Mouse (Mus musculus) Patski (cell line): ENCODE results near the gene Art5. TPM values are rescaled to one million over a fixed set of nuclear protein-coding genes. Genes with fewer than 3 reads are reported as not detected.

Experiments
- ATAC-seq: fragments of 100-300 bp; one replicate; pipeline ENCODE4 v1.8.0; 2021
- CTCF ChIA-PET: fragments of 350-600 bp; sonication (Branson Sonifier 250); formaldehyde crosslinking; loops from one replicate; lab custom pipeline; 2022; ENCODE audit warnings: inconsistent platforms; lab: Charles Lee
- POLR2A ChIA-PET: fragments of 350-600 bp; sonication (Branson Sonifier 250); formaldehyde crosslinking; loops from one replicate; lab custom pipeline; 2022; ENCODE audit warnings: antibody characterized with exemption, inconsistent platforms; lab: Charles Lee
- DNase-seq: peaks from one replicate; pipeline ENCODE4 v3.0.0-alpha.2; 2011; ENCODE audit warnings: low read depth, low spot score
- H3K27me3 ChIP-seq: fragments of 371-371 bp; one replicate; pipeline ENCODE4 v1.5.1; 2021
- CTCF ChIP-seq: fragments of 100-300 bp; IDR thresholded peaks from one replicate; pipeline ENCODE4 v1.5.1; 2021
- in situ Hi-C: fragments of 300-500 bp; cut with MboI; formaldehyde crosslinking; loops from 3 replicates; pipeline ENCODE4 v1.11.1; 2018; ENCODE audit warnings: low pct_unique_long_range_greater_than_20kb, mixed read lengths
- polyA plus RNA-seq: library from polyadenylated mRNA; unstranded; gene quantifications from one replicate; pipeline ENCODE4 v1.2.3, GENCODE M21; 2021

Gene Art5
- polyA plus RNA-seq, result not detected

- POLR2A ChIA-PET, result no interaction called here
Observed at GRCm38 (mm10) chr7:102109171-102109570, at the start of gene Art5. Gene Art5 (minus strand): TSS chr7:102109489.

GRCm38 (mm10) chr7:102153691-102154090 is 44.4 kb upstream of the Art5 start:
- no peak for TF ChIP-seq CTCF
- no peaks in the 10 kb centered on the region for H3K27me3 ChIP-seq
- POLR2A ChIA-PET, result no interaction called here
- ATAC-seq (no peak), DNase-seq (no peak)
- in situ Hi-C loops, result no loop called here
- CTCF ChIA-PET, result no interaction called here

More at GRCm38 (mm10) chr7:102109171-102109570, at the start of gene Art5:
- TF ChIP-seq CTCF, result no peak
- CTCF ChIA-PET, result no interaction called here
- H3K27me3 ChIP-seq, result peaks cover 4% of the 10 kb centered on the region
- ATAC-seq (no peak), DNase-seq (no peak)
- in situ Hi-C loops, result no loop called here

- ChIA-PET POLR2A (no interaction called here), CTCF (interaction anchor here (1.3 to 1.4 kb wide), 2 partner anchors 12 to 22 kb away, joined by 4 to 5 read pairs; no protein-coding TSS in a partner anchor)
- ATAC-seq (no peak), DNase-seq (no peak)
- no peak for TF ChIP-seq CTCF
- in situ Hi-C loops, result no loop called here
- H3K27me3 ChIP-seq, result no peaks in the 10 kb centered on the region
Observed at GRCm38 (mm10) chr7:102137898-102138297, 28.6 kb upstream of the Art5 start.

GRCm38 (mm10) chr7:102137464-102137863 is 28.2 kb upstream of the Art5 start:
- CTCF ChIA-PET, result interaction anchor here (1.3 to 1.4 kb wide), 2 partner anchors 12 to 22 kb away, joined by 4 to 5 read pairs; no protein-coding TSS in a partner anchor
- ATAC-seq (no peak), DNase-seq (no peak)
- no peaks in the 10 kb centered on the region for H3K27me3 ChIP-seq
- POLR2A ChIA-PET, result interaction anchor here (0.6 kb wide), 1 partner anchor 33 kb away, joined by 5 read pairs; no protein-coding TSS in a partner anchor
- TF ChIP-seq CTCF, result peak; percentile 77
- in situ Hi-C loops, result no loop called here

- ATAC-seq (no peak), DNase-seq (no peak)
- no peaks in the 10 kb centered on the region for H3K27me3 ChIP-seq
- in situ Hi-C loops, result no loop called here
- ChIA-PET CTCF (interaction anchor here (1.0 to 1.2 kb wide), 2 partner anchors 9 kb away, joined by 3 to 5 read pairs; no protein-coding TSS in a partner anchor), POLR2A (no interaction called here)
- no peak for TF ChIP-seq CTCF
Observed at GRCm38 (mm10) chr7:102132395-102132794, 23.1 kb upstream of the Art5 start.

- TF ChIP-seq CTCF, result no peak
- ChIA-PET CTCF (no interaction called here), POLR2A (no interaction called here)
- ATAC-seq (no peak), DNase-seq (no peak)
- in situ Hi-C loops, result no loop called here
- no peaks in the 10 kb centered on the region for H3K27me3 ChIP-seq
Observed at GRCm38 (mm10) chr7:102120326-102120725, 11.0 kb upstream of the Art5 start.

- DNase-seq (no peak), ATAC-seq (no peak)
- TF ChIP-seq CTCF, result no peak
- in situ Hi-C loops, result no loop called here
- POLR2A ChIA-PET, result interaction anchor here (0.5 kb wide), 1 partner anchor 28 kb away, joined by 3 read pairs; no protein-coding TSS in a partner anchor
- CTCF ChIA-PET, result no interaction called here
- peaks cover 4% of the 10 kb centered on the region for H3K27me3 ChIP-seq
Observed at GRCm38 (mm10) chr7:102117382-102117781, 8.1 kb upstream of the Art5 start.

GRCm38 (mm10) chr7:102116579-102117331 is 7.5 kb upstream of the Art5 start, which contains the start of gene Chrna10:
Gene Chrna10 (minus strand): TSS chr7:102116828.
- no peak for ATAC-seq
- H3K27me3 ChIP-seq, result peaks cover 4% of the 10 kb centered on the region
- no peak for TF ChIP-seq CTCF
- in situ Hi-C loops, result no loop called here
- DNase-seq, result no peak
- CTCF ChIA-PET, result no interaction called here
- POLR2A ChIA-PET, result no interaction called here

- ChIA-PET POLR2A (no interaction called here), CTCF (no interaction called here)
- ATAC-seq, result no peak
- no peak for TF ChIP-seq CTCF
- peaks cover 4% of the 10 kb centered on the region for H3K27me3 ChIP-seq
- in situ Hi-C loops, result no loop called here
- DNase-seq, result no peak
Observed at GRCm38 (mm10) chr7:102113151-102113729, 4.0 kb upstream of the Art5 start.

- H3K27me3 ChIP-seq, result peaks cover 4% of the 10 kb centered on the region
- CTCF ChIA-PET, result no interaction called here
- no peak for DNase-seq
- TF ChIP-seq CTCF, result no peak
- no peak for ATAC-seq
- in situ Hi-C loops, result no loop called here
- POLR2A ChIA-PET, result no interaction called here
Observed at GRCm38 (mm10) chr7:102109746-102110145, 457 bp upstream of the Art5 start.

- DNase-seq, result no peak
- POLR2A ChIA-PET, result no interaction called here
- ATAC-seq, result no peak
- no peak for TF ChIP-seq CTCF
- CTCF ChIA-PET, result no interaction called here
- in situ Hi-C loops, result no loop called here
- peaks cover 1% of the 10 kb centered on the region for H3K27me3 ChIP-seq
Observed at GRCm38 (mm10) chr7:102108206-102108605, 1.1 kb downstream of the Art5 start.
